Mouse (Mus musculus) T-cell, adult 2 months (primary cell): ENCODE data around the gene Mri1.

ENCODE experiments used
- DNase-seq: peaks from one replicate; pipeline ENCODE4 v3.0.0; 2022; ENCODE audit warnings: low spot score

Gene Mri1

DNA sequence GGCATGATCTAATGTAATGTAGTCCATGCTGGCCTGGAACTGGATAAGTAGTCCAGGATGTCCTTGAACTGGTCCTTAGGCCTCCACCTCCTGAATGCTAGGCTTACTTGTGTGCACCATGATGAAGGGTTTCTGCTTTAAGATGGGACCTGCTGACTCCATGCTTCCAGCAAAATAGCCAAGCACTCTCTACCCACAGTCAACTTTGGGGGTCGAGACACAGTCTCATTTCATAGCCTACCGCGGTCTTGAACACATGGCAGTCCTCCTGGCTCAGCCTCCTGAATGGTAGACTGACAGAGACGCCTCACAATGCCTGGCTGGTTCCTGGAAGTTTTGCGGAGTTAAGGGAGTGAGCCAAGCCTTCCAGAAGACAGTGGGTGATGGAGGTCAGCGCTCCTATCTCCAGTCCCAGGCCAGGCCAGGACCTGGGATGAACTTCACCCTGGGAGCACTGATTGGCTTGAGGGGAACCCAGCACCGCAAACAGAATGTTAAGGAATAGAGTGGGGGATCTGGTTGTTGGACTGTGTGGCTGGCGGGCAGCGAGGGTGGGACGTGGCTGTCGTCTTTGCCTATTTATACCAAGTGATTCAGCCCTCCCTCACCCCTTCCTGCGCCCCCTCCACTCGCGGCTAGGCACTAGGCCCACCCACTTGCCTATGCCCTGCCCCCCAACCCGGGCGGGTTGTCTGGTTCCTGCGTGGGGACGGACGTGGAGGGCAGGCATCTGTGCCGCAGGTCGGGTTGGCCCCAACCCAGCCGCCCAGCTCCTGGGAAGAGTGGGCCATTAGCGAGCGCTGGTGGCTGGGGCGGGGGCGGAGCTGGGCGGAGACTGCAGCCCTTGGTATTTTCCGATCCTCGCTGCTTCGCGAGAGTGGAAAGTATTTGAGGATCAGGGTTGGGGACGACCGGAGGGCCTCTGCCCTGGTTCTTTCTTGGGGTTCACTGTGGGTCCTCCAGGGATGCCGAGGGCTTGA is 53.9 kb downstream of the Mri1 start:
- peak; percentile 83 for DNase-seq

- no peak for DNase-seq
Measured at GRCm38 (mm10) chr8:84202466-84202865, 54.7 kb downstream of the Mri1 start.

DNA sequence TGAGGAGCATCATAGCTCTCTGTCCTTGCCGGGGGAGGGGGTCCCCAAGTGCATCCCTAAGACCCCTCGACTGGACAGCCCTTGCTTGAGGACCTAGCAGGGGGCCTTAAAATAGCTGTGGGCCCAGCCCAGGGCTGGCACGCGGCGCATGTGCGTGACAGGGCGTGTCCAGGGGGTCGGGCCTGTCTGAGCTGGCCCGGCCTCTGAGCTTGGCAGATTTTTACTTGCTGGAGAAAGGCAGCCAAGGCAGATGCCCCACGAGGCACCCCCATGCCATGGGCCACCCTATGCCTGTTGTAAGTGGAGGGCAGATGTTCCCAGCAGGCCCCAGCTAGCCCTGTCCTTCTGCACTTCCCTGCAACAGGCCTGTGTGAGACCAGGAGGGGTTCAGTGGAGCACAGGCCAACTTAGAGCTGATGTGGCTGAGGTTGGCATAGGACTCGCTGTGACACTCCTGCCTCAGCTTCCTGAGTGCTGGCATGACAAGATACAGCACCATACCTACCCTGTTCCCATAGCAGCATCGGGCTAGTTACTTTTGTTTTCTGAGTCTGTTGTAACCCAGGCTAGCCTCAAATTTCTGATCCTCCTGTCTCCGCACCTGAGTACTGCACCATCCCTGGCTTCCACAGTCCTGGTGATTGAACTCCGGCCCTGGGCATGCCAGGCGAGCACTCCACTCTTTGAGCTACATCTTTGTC is 55.4 kb downstream of the Mri1 start:
- DNase-seq: peak; percentile 50

GRCm38 (mm10) chr8:84200652-84201544 is 56.2 kb downstream of the Mri1 start:
- DNase-seq: no peak

DNA sequence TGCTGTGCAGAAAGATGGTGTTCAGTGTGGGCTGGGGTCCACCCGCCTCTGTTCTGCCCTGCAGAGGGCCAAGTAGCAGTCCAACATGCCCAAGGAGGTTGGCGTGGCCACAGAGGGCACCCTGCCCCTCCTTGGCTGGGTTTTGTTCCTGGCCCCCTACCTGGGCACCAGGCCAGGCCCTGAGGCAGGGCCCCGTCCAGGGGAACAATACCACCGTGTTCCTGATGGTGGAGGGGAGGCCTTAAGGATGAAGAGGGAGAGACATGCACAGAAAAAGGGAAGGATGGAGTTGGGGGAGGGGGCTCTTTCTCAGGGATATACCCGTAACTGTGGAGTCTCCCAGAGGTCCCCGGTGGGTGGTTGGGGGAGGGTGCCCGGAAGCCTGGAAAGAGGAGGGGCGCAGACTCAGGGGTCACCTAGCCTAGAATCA is 57.0 kb downstream of the Mri1 start:
- DNase-seq: no peak
